Mouse (Mus musculus) B cell, adult 67 days (primary cell): ENCODE data around the gene Numa1. TPM values are rescaled to one million over a fixed set of nuclear protein-coding genes. Genes with fewer than 3 reads are reported as not detected.

Source experiments
- total RNA-seq, 2 experiments: library from RNA; stranded (reverse); gene quantifications; 4 replicates each; pipeline ENCODE4 v1.2.4; 2023

Gene Numa1
- total RNA-seq = 100 to 1,000 TPM; 269 to 277 TPM

GRCm38 (mm10) chr7:101933751-101934240, at the start of gene Numa1, which contains the start of gene Lrrc51:
TSS of gene Numa1 (plus strand) at chr7:101934111.
TSS of gene Lrrc51 (minus strand) at chr7:101933895.

GRCm38 (mm10) chr7:101905561-101906286, 28.2 kb upstream of the Numa1 start, which contains the start of gene Lamtor1:
TSS of gene Lamtor1 (plus strand) at chr7:101905904.

DNA sequence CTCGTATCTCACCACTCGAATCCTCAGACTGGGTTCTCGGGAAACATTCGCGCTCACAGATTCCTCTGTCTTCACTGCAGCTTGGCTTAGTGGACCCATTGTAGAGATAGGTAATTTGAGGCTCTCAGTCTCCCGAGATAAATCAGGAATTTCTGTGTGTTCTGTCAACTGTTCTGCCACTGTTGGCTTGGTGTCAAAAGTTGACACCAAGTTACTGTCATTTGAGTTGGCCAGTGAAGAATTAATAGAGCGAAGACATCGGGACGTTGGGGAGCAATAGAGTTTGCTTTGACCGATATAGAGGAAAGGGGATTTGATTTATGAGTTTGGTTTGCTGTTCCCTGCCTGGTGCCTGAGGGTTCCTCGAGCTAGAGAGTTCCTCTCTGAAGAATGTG, 27.6 kb upstream of the Numa1 start, which contains the start of gene Tomt:
Gene Tomt (minus strand): TSS at position 73 of the 395 bp plus-strand sequence.

GRCm38 (mm10) chr7:102018590-102018989, 84.7 kb downstream of the Numa1 start, which contains the start of gene Il18bp:
TSS of gene Il18bp (minus strand) at chr7:102018690.

Other genes starting within 250 kb of the Numa1 start
- gene Phox2a, start 115.8 kb upstream of the Numa1 start, total RNA-seq = not detected
- 10 to 100 TPM; 45.1 to 57.0 TPM for gene Inppl1, start 95.9 kb upstream of the Numa1 start, total RNA-seq
- 1 to 10 TPM; 1.1 to 1.2 TPM for gene Folr2, start 76.9 kb upstream of the Numa1 start, total RNA-seq
- gene Anapc15, start 70.4 kb upstream of the Numa1 start, total RNA-seq = 10 to 100 TPM; 79.4 to 88.5 TPM
- gene Folr1, start 63.3 kb upstream of the Numa1 start, total RNA-seq = not detected
- 10 to 100 TPM; 61.3 to 73.3 TPM for gene Lamtor1, start 28.2 kb upstream of the Numa1 start, total RNA-seq
- gene Tomt, start 27.8 kb upstream of the Numa1 start, total RNA-seq = not detected
- 1 to 10 TPM; 1.3 to 2.0 TPM for gene Lrrc51, start 216 bp upstream of the Numa1 start, total RNA-seq
- 10 to 100 TPM; 10.8 to 11.9 TPM for gene Il18bp, start 84.6 kb downstream of the Numa1 start, total RNA-seq
- gene Rnf121, start 131.4 kb downstream of the Numa1 start, total RNA-seq = 10 to 100 TPM; 41.2 to 41.7 TPM
- 10 to 100 TPM; 56.4 to 59.1 TPM for gene Xndc1, start 131.4 kb downstream of the Numa1 start, total RNA-seq
- 1 to 10 TPM; 5.1 to 7.1 TPM for gene Xntrpc, start 131.6 kb downstream of the Numa1 start, total RNA-seq
- gene Trpc2, start 149.0 kb downstream of the Numa1 start, total RNA-seq = 1 to 10 TPM; 2.4 to 3.8 TPM
- not detected for gene Art1, start 167.6 kb downstream of the Numa1 start, total RNA-seq
- 1 to 10 TPM; 1.0 to 2.2 TPM for gene Art5, start 175.4 kb downstream of the Numa1 start, total RNA-seq
- gene Chrna10, start 182.7 kb downstream of the Numa1 start, total RNA-seq = not detected